Mouse (Mus musculus) liver, embryonic 14.5 days (tissue): ENCODE measurements around the gene Hoxb2.

Experiments used
- CTCF ChIP-seq: IDR thresholded peaks from 2 replicates; pipeline ENCODE4 v1.5.1; 2016; ENCODE audit warnings: antibody characterized with exemption, low read depth, control low read depth
- EP300 ChIP-seq: IDR thresholded peaks from 2 replicates; pipeline ENCODE4 v1.6.1; 2016; ENCODE audit warnings: antibody characterized with exemption, low read depth

DNA sequence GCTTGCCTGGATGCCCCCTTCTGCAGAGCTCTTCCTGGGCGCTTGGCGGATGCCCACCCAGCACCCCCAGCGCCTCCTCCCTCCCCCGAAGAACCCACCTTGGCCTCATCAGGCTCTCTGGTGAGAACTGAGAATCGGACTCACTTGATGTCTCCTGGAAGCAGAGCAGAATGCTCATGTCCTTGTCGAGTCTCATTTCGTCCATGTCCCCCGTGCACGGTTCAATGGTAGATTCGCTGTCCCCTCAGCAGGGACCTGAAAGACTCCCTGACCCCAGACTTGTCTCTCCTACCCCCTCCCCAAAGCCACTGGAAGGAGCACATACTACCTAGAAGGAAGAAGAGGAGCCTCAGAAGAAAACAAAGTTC, 49.3 kb upstream of the Hoxb2 start:
- TF ChIP-seq CTCF (no peak), EP300 (no peak)
